Mouse (Mus musculus): ENCODE measurements around the gene Zzef1.

Zzef1 gene

DNA sequence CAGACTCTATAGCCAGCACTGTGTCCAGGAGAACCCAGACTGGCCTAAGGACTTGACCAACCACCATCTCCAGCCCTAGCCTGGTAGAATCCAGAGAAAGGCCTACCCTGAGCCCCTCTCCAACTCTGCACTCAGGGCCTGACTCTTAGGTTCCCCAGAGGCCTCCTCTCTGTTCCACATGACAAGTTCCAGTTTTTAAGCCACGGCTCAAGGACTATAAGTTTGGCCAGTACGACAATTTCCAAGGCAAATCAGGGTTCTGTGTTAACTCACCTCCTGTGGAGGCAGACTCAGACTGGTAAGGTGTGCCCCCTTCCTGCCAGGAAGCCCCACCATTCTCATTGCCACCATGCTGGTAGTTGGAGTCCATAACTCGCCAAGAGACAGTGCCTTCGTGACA, 158.2 kb downstream of the Zzef1 start:
- DNase-seq (ENCODE audit: low read depth, low spot score): no peak

GRCm38 (mm10) chr11:72955339-72955974, 159.4 kb downstream of the Zzef1 start:
- DNase-seq (ENCODE audit: low read depth, low spot score): no peak

- no peak for DNase-seq (ENCODE audit: low read depth, low spot score)
Observed at GRCm38 (mm10) chr11:72957318-72957717, 161.3 kb downstream of the Zzef1 start.

DNA sequence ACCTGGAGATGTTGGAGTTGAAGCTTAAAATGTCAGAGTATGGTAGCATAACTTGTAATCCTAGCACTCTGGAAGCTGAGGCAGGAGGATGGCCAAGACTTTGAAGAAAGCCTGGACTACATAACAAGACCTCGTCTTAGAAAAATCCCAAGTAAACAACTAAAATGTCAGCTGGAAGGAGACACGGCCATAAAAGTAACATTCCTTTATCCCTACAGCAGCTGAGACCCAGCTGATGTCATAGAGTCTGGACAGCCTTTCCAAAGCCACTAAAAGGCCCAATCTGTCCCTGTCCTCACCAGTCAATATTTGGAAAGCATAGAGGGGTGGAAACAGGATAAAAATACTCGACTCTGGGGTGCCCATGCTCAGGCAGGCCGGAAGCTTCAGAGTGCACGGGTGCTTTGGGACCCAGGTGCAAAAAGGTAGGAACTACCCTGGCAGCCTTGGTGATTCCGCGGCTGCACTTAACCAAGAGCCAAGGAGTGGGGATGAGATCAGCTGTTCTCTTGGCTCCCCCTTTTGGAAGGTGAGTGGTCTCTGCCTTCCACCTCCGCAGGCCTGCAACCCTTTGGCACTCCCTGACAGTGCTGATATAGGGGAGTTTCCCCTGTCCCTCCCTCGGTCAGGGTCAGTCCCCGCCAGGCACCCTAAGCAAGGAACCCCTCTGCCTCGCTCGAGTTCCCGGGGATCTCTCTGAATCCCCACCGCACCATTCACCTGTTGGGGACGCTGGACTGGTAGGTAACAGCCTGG, 164.1 kb downstream of the Zzef1 start:
- DNase-seq (ENCODE audit: low read depth, low spot score): no peak

GRCm38 (mm10) chr11:72960723-72961071, 164.7 kb downstream of the Zzef1 start:
- DNase-seq (ENCODE audit: low read depth, low spot score): peak; percentile 48

DNA sequence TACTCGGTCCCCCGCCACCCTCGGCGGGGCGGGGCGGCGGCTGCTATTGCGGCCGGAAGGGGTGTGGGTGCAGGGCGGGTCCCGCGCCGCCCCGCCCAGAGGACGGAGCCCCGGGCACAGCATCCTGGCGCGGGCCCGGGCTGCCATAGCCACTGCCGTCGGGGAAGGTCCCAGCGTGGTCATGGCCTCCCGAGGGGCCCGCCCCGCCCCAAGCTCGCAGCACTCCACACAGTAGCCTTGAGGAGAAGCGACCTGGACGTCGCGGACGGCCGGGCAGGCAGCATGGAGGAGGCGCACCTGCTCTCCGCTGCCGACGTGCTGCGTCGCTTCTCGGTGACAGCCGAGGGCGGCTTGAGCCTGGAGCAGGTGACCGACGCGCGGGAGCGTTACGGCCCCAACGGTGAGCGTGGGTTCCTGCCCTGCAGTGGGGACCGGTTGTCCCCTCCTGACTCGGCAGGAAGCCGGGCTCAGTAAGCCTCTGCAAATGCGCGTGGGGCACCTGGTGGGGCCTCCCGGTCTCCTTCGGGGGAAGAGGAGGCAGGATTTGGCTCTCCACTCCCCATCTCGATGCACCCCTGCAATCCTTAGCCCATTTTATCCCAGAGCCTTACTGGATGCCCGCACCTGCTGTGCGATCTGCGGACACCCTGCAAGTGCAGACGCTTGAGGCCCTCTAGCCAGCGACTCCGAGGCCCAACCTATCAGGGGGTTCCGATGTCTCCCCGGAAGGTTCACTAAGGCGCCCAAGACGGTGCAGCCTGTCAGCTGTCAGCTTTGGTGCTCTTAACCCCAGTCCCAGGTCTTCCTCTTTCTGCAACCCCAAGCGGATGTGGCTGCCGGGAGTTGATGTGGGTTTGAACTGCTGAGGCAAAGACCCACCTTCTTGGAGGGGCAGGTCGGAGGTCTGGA, 165.3 kb downstream of the Zzef1 start, which contains the start of gene Atp2a3:
Atp2a3 (plus strand) TSS at position 98 of the 909 bp plus-strand sequence.
- no peak for DNase-seq (ENCODE audit: low read depth, low spot score)

GRCm38 (mm10) chr11:72962378-72962777, 166.4 kb downstream of the Zzef1 start:
- no peak for DNase-seq (ENCODE audit: low read depth, low spot score)

GRCm38 (mm10) chr11:72963058-72963788, 167.2 kb downstream of the Zzef1 start:
- DNase-seq (ENCODE audit: low read depth, low spot score): no peak

- DNase-seq (ENCODE audit: low read depth, low spot score): no peak
Observed at GRCm38 (mm10) chr11:72963789-72964294, 167.8 kb downstream of the Zzef1 start.

DNA sequence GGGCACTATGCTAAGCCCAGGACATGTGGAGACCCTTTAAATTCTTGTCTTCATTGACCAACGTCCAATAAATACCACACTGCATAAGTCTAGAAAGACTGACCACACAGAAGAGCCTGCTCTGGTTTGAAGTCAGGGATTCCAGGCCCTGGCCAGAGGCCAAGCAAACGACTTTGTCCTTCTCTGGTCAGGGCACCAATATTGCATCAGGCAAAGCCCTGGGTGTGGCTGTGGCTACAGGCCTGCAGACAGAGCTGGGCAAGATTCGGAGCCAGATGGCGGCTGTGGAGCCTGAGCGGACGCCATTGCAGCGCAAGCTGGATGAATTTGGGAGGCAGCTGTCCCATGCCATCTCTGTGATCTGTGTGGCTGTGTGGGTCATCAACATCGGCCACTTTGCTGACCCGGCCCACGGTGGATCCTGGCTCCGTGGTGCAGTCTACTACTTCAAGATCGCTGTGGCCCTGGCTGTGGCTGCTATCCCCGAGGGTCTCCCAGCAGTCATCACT, 179.0 kb downstream of the Zzef1 start:
- no peak for DNase-seq (ENCODE audit: low read depth, low spot score)
